Mouse (Mus musculus): ENCODE measurements around the gene Gpx2. TPM values are rescaled to one million over a fixed set of nuclear protein-coding genes. Genes with fewer than 3 reads are reported as not detected.

Gpx2 gene
- polyA plus RNA-seq, 1 experiment from 2014 or later, result 98.3 TPM

- DNase-seq (ENCODE audit: low spot score) (no peak), ATAC-seq (replicated peaks; ENCODE audit: low FRiP score, low TSS enrichment, low read depth) (no peak)
- no peaks in the 10 kb centered on the region for H3K36me3 ChIP-seq (ENCODE audit: control insufficient read depth, insufficient read depth, low read length)
- no peak overlapping the region for H3K4me2 ChIP-seq (ENCODE audit: low read length)
- WGBS, result 81% methylated on average over 5 of the region's 5 CpGs
- no peak overlapping the region for H3K4me3 ChIP-seq (ENCODE audit: low read depth, low read length)
- H3K4me1 ChIP-seq (replicated peaks; ENCODE audit: control insufficient read depth, insufficient read depth, low read length), result no peaks in the 10 kb centered on the region
- H3K9me3 ChIP-seq (ENCODE audit: control insufficient read depth, low read length), result no peaks in the 10 kb centered on the region
- no peak overlapping the region for H3K9ac ChIP-seq (ENCODE audit: low read length)
- H3K27ac ChIP-seq (ENCODE audit: low read depth), result no peak overlapping the region
- H3K27me3 ChIP-seq (replicated peaks; ENCODE audit: control insufficient read depth, insufficient read depth, low read length), result no peaks in the 10 kb centered on the region
Measured at GRCm38 (mm10) chr12:76776898-76777297, 18.5 kb downstream of the Gpx2 start.

DNA sequence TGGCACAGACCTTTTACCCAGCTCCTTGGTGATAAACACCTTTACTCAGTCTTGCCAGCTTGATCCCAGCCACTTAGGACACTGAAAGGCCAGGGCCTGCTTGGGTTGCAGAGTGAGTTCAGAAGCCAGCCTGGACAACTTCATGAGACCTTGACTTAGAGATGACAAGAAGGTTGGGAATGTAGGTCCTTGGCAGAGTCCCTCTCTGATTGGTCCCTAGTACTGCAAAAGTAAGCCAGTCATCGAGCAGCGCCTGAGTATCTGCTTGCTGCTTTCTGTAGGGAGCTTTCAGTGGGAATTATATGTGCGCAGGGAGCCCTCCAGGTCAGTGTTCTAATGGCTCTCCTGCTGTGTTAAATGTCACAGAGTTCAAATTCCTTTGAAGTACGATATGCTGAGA, 20.2 kb downstream of the Gpx2 start:
- Histone ChIP-seq H3K27me3 (replicated peaks; ENCODE audit: control insufficient read depth, insufficient read depth, low read length) (no peaks in the 10 kb centered on the region), H3K9me3 (ENCODE audit: control insufficient read depth, low read length) (no peaks in the 10 kb centered on the region), H3K9ac (ENCODE audit: low read length) (no peak overlapping the region), H3K27ac (ENCODE audit: low read depth) (no peak overlapping the region), H3K4me1 (replicated peaks; ENCODE audit: control insufficient read depth, insufficient read depth, low read length) (no peaks in the 10 kb centered on the region), H3K4me2 (ENCODE audit: low read length) (no peak overlapping the region), H3K36me3 (ENCODE audit: control insufficient read depth, insufficient read depth, low read length) (no peaks in the 10 kb centered on the region), H3K4me3 (ENCODE audit: low read depth, low read length) (no peak overlapping the region)
- no peak for ATAC-seq (replicated peaks; ENCODE audit: low FRiP score, low TSS enrichment, low read depth)
- WGBS, result 76% methylated on average over 4 of the region's 4 CpGs
- DNase-seq (ENCODE audit: low spot score), result no peak

- Histone ChIP-seq H3K4me1 (replicated peaks; ENCODE audit: control insufficient read depth, insufficient read depth, low read length) (no peaks in the 10 kb centered on the region), H3K27ac (ENCODE audit: low read depth) (no peak overlapping the region), H3K9me3 (ENCODE audit: control insufficient read depth, low read length) (no peaks in the 10 kb centered on the region), H3K36me3 (ENCODE audit: control insufficient read depth, insufficient read depth, low read length) (no peaks in the 10 kb centered on the region), H3K27me3 (replicated peaks; ENCODE audit: control insufficient read depth, insufficient read depth, low read length) (no peaks in the 10 kb centered on the region), H3K9ac (ENCODE audit: low read length) (no peak overlapping the region), H3K4me3 (ENCODE audit: low read depth, low read length) (no peak overlapping the region), H3K4me2 (ENCODE audit: low read length) (no peak overlapping the region)
- WGBS, result 71% methylated on average over 3 of the region's 3 CpGs
- ATAC-seq (replicated peaks; ENCODE audit: low FRiP score, low TSS enrichment, low read depth) (no peak), DNase-seq (ENCODE audit: low spot score) (no peak)
Measured at GRCm38 (mm10) chr12:76774652-76775051, 20.7 kb downstream of the Gpx2 start.

GRCm38 (mm10) chr12:76771540-76771939, 23.8 kb downstream of the Gpx2 start:
- Histone ChIP-seq H3K4me2 (ENCODE audit: low read length) (no peak overlapping the region), H3K9ac (ENCODE audit: low read length) (no peak overlapping the region), H3K36me3 (ENCODE audit: control insufficient read depth, insufficient read depth, low read length) (no peaks in the 10 kb centered on the region), H3K27ac (ENCODE audit: low read depth) (no peak overlapping the region), H3K27me3 (replicated peaks; ENCODE audit: control insufficient read depth, insufficient read depth, low read length) (no peaks in the 10 kb centered on the region), H3K9me3 (ENCODE audit: control insufficient read depth, low read length) (no peaks in the 10 kb centered on the region), H3K4me3 (ENCODE audit: low read depth, low read length) (no peak overlapping the region), H3K4me1 (replicated peaks; ENCODE audit: control insufficient read depth, insufficient read depth, low read length) (no peaks in the 10 kb centered on the region)
- DNase-seq (ENCODE audit: low spot score), result no peak
- WGBS, result 82% methylated on average over 5 of the region's 5 CpGs
- ATAC-seq (replicated peaks; ENCODE audit: low FRiP score, low TSS enrichment, low read depth), result no peak

DNA sequence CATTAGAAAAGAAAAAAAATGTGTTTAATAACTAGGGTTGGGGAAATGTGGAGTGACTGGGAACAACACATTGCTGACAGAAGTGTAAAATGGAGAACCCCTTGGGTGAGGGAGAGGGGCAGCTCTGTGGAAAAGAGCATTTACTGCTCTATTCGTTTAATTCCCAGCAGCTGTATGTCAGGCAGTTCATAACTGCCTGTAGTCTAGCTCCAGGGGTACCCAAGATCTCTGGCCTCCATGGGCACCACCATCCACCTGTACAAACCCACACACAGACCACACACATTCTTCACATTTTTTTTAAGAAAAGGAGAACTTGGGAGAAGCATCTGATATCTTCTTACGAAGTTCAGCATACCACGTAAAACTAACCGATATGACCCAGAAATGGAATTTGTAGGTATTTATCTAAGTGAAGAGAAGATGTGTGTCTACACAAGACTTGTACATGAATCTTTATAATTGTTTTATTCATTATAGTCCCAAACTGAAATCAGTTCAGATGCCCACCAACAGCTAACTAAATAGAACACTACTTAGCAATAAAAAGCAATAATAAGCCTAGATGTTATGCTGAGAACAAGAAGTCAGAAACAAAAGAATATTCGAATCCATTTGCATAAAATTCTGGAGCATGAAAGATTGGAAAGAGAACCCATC, 24.4 kb downstream of the Gpx2 start:
- no peak for DNase-seq (ENCODE audit: low spot score)
- no peak overlapping the region for H3K27ac ChIP-seq (ENCODE audit: low read depth)
- no peak for ATAC-seq (replicated peaks; ENCODE audit: low FRiP score, low TSS enrichment, low read depth)
- H3K9ac ChIP-seq (ENCODE audit: low read length), result no peak overlapping the region
- no peaks in the 10 kb centered on the region for H3K27me3 ChIP-seq (replicated peaks; ENCODE audit: control insufficient read depth, insufficient read depth, low read length)
- no peaks in the 10 kb centered on the region for H3K9me3 ChIP-seq (ENCODE audit: control insufficient read depth, low read length)
- no peaks in the 10 kb centered on the region for H3K36me3 ChIP-seq (ENCODE audit: control insufficient read depth, insufficient read depth, low read length)
- H3K4me1 ChIP-seq (replicated peaks; ENCODE audit: control insufficient read depth, insufficient read depth, low read length), result no peaks in the 10 kb centered on the region
- H3K4me3 ChIP-seq (ENCODE audit: low read depth, low read length), result no peak overlapping the region
- H3K4me2 ChIP-seq (ENCODE audit: low read length), result no peak overlapping the region
- WGBS, result 91% methylated on average over 5 of the region's 5 CpGs

GRCm38 (mm10) chr12:76765901-76766630, 29.3 kb downstream of the Gpx2 start:
- 34% methylated on average over 20 of the region's 20 CpGs for WGBS
- Histone ChIP-seq H3K27me3 (replicated peaks; ENCODE audit: control insufficient read depth, insufficient read depth, low read length) (no peaks in the 10 kb centered on the region), H3K9me3 (ENCODE audit: control insufficient read depth, low read length) (no peaks in the 10 kb centered on the region), H3K4me1 (replicated peaks; ENCODE audit: control insufficient read depth, insufficient read depth, low read length) (no peaks in the 10 kb centered on the region), H3K4me2 (ENCODE audit: low read length) (peak overlapping the region; percentile 73), H3K9ac (ENCODE audit: low read length) (peak overlapping the region; percentile 82), H3K36me3 (ENCODE audit: control insufficient read depth, insufficient read depth, low read length) (no peaks in the 10 kb centered on the region), H3K27ac (ENCODE audit: low read depth) (peak overlapping the region; percentile 70; the same call in 1 of the 2 replicates), H3K4me3 (ENCODE audit: low read depth, low read length) (peak overlapping the region; percentile 73)
- ATAC-seq (replicated peaks; ENCODE audit: low FRiP score, low TSS enrichment, low read depth) (peak; percentile 26; the same call in 1 of the 2 replicates), DNase-seq (ENCODE audit: low spot score) (no peak)

DNA sequence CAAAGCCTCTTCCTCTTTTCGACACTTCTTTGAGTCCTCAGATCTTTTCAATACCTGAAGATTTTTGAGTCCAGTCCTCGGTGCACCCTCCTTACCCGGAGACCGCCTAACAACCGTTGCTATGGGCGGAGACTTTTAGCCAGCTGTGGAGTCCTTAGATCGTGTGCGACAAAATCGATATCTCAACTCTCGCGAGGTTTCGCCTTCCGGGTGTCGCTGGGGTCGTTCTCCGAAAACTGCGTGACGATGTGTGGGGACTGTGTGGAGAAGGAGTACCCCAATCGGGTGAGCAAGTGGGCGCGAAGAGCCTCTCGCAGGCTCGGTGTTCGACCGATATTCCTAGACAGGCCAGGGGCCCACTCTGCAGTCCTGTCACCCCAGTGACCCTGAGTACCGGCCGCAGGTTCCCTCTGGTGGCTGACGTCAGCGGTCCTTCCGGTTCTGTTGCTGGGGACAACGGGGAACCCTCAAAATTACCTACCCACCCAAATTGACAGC, 30.0 kb downstream of the Gpx2 start, which contains the start of the genes Churc1 and Fntb:
Gene Churc1, plus strand, starts transcription at position 185 of the 498 bp plus-strand sequence.
Gene Fntb, plus strand, starts transcription at position 236 of the 498 bp plus-strand sequence.
- Histone ChIP-seq H3K9ac (ENCODE audit: low read length) (peak within 1 kb of the TSS; percentile 82), H3K36me3 (ENCODE audit: control insufficient read depth, insufficient read depth, low read length) (no peaks in the 10 kb centered on the region), H3K4me3 (ENCODE audit: low read depth, low read length) (peak within 1 kb of the TSS; percentile 73), H3K27ac (ENCODE audit: low read depth) (peak within 1 kb of the TSS; percentile 70; the same call in 1 of the 2 replicates), H3K4me2 (ENCODE audit: low read length) (peak within 1 kb of the TSS; percentile 73), H3K9me3 (ENCODE audit: control insufficient read depth, low read length) (no peaks in the 10 kb centered on the region), H3K27me3 (replicated peaks; ENCODE audit: control insufficient read depth, insufficient read depth, low read length) (no peaks in the 10 kb centered on the region), H3K4me1 (replicated peaks; ENCODE audit: control insufficient read depth, insufficient read depth, low read length) (no peaks in the 10 kb centered on the region)
- ATAC-seq (replicated peaks; ENCODE audit: low FRiP score, low TSS enrichment, low read depth) (peak; percentile 97), DNase-seq (ENCODE audit: low spot score) (peak; percentile 96)
- WGBS, result 0% methylated on average over 31 of the region's 31 CpGs

DNA sequence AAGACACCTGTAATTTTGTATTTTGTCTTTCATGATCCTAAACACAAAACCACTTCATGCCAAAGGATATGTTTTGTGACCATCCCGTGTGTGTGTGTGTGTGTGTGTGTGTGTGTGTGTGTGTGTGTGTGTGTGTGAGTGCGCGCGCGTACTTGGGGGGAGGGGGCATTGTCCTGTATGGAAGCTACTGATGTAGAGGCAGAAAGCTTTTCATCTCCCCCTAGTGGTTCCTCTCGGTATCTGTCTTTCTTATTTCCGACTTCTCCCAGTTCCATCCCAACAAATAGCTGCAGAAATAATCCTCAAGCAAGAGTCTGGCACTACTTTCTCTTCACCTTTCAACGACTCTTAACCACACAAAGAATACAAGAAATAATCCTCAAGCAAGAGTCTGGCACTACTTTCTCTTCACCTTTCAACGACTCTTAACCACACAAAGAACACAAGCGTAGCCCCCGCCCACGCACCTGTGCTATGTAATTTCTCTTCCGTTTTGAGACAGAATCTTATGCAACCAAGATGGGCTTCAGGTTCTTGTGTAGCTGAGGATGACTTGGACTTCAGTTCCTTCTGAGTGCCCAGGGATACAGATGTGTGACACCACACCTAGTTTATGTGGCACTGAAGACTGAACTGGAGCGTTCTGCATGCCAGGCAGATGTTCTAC, 42.6 kb downstream of the Gpx2 start:
- no peaks in the 10 kb centered on the region for H3K36me3 ChIP-seq (ENCODE audit: control insufficient read depth, insufficient read depth, low read length)
- no peak for DNase-seq (ENCODE audit: low spot score)
- no peaks in the 10 kb centered on the region for H3K9me3 ChIP-seq (ENCODE audit: control insufficient read depth, low read length)
- no peaks in the 10 kb centered on the region for H3K27me3 ChIP-seq (replicated peaks; ENCODE audit: control insufficient read depth, insufficient read depth, low read length)
- no peak overlapping the region for H3K27ac ChIP-seq (ENCODE audit: low read depth)
- no peak overlapping the region for H3K4me2 ChIP-seq (ENCODE audit: low read length)
- H3K4me1 ChIP-seq (replicated peaks; ENCODE audit: control insufficient read depth, insufficient read depth, low read length), result no peaks in the 10 kb centered on the region
- 43% methylated on average over 14 of the region's 14 CpGs for WGBS
- H3K9ac ChIP-seq (ENCODE audit: low read length), result no peak overlapping the region
- ATAC-seq (replicated peaks; ENCODE audit: low FRiP score, low TSS enrichment, low read depth), result no peak
- no peak overlapping the region for H3K4me3 ChIP-seq (ENCODE audit: low read depth, low read length)

All from intestine, embryonic 14.5 days (tissue).